Mouse (Mus musculus) heart, postnatal 14 days (tissue): Measurements from ENCODE around the gene B4galt1. TPM values are rescaled to one million over a fixed set of nuclear protein-coding genes. Genes with fewer than 3 reads are reported as not detected.

ENCODE experiments used
- DNase-seq, 2 experiments: peaks; one replicate each; pipeline ENCODE4 v3.0.0; 2021 to 2022
- intact Hi-C: fragments of 180-260 bp; cut with DNase I; formaldehyde crosslinking; loops from one replicate; pipeline ENCODE4 v1.15.1; 2025
- total RNA-seq, 2 experiments: library from RNA; stranded (reverse); gene quantifications; 2 replicates each; pipeline ENCODE4 v1.2.3; 2021

The B4galt1 gene
- total RNA-seq, 2 experiments from 2014 or later, result 65.7 to 70.3 TPM

DNA sequence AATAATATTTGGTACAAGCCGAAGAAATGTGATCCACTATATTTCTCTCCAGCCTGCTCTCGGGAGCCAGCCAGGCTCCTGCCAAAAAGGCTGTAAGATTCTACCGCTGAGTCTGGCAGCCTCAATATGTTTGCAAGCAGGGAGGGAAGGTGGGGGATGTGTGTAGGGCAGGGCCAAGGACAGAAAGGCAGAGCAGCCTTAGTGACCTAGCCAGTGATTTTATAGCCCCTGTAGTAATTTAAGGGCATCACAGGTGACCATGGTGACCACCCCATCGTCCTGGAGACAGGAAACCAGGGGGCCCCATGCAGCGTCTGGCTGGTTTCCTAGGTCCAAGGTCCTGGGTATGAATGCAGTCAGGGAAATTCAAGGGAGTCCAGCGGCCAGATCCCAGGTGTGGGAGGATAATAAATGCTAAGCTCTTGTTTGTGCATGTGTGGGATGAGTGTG is 20.4 kb upstream of the B4galt1 start:
- intact Hi-C loops, result no loop called here
- peak; percentile 50 to 72 for DNase-seq

DNA sequence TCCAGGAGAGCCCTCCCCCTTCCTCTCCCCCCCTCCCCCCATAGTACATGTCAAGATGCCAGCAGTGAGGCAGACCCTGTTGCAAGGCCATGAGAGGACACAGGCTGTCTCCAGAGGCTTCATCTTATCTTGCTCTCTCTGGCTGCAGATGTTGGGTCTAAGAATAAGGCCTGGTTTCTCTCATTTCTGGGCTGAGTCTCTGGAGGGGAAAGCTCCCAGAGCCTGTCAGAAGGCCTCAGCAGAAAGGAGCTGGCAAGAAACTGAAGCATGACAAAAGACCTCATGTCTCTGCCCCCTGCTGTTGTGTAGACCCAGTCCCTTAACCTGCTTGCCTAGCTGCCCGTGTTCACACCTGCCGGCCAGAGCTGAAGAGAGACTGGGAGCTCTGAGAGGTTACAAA is 19.5 kb upstream of the B4galt1 start:
- DNase-seq, result peak; percentile 45 to 55
- intact Hi-C loops, result no loop called here

- intact Hi-C loops, result no loop called here
- no peak for DNase-seq
Measured at GRCm38 (mm10) chr4:40872129-40872528, 18.3 kb upstream of the B4galt1 start.

DNA sequence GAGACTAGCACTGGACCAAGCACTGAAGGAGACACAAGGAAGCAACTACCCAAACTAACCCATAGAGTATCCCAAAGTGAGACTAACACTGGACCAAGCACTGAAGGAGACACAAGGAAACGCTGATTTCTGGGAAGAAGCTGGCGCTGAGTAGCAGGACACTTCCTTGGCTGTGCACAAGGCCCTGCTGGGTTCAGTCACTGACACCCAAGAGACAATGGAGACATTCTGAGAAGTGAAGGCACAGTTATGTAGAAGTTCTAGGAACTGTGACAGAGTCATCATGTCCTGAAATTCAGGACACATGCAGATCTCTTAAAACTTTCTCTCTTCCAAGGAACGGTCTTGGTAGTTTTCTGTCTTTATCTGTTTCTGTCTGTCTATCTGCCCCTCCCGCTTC is 16.4 kb upstream of the B4galt1 start:
- no peak for DNase-seq
- intact Hi-C loops, result no loop called here

GRCm38 (mm10) chr4:40868554-40869232 is 14.9 kb upstream of the B4galt1 start:
- peak; percentile 82 to 89 for DNase-seq

DNA sequence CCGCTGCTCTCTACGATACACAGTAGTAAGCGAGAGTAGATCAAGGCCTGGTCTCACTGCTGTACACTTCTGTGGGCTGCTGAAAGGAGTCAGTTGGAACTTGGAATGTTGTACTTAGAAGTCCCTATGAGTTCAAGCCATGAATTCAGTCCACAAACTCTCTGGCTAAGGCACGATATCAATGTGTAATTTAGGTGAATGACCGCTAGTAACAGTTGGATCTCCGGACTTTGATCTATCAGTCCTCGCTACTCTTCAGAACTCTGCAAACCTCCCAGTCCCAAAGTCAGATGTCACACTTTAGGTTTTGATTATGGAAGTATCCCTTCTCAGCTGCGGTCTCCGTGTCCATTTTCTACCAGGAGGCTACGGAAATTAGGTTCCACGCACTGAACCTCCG is 10.6 kb upstream of the B4galt1 start:
- intact Hi-C loops, result no loop called here
- DNase-seq, result no peak

More at GRCm38 (mm10) chr4:40868554-40869232, 14.9 kb upstream of the B4galt1 start:
- intact Hi-C loops, result no loop called here

GRCm38 (mm10) chr4:40863340-40863739 is 9.5 kb upstream of the B4galt1 start:
- no peak for DNase-seq
- intact Hi-C loops, result no loop called here

- no peak for DNase-seq
- intact Hi-C loops, result no loop called here
Measured at GRCm38 (mm10) chr4:40861131-40861530, 7.3 kb upstream of the B4galt1 start.

- no peak for DNase-seq
- intact Hi-C loops, result loop anchor here (2.0 kb wide), 1 partner anchor 43 kb away; no protein-coding TSS in a partner anchor
Measured at GRCm38 (mm10) chr4:40857824-40858346, 4.1 kb upstream of the B4galt1 start.

- DNase-seq, result no peak
- intact Hi-C loops, result loop anchor here (2.0 kb wide), 1 partner anchor 44 kb away; no protein-coding TSS in a partner anchor
Measured at GRCm38 (mm10) chr4:40856571-40856970, 2.8 kb upstream of the B4galt1 start.

DNA sequence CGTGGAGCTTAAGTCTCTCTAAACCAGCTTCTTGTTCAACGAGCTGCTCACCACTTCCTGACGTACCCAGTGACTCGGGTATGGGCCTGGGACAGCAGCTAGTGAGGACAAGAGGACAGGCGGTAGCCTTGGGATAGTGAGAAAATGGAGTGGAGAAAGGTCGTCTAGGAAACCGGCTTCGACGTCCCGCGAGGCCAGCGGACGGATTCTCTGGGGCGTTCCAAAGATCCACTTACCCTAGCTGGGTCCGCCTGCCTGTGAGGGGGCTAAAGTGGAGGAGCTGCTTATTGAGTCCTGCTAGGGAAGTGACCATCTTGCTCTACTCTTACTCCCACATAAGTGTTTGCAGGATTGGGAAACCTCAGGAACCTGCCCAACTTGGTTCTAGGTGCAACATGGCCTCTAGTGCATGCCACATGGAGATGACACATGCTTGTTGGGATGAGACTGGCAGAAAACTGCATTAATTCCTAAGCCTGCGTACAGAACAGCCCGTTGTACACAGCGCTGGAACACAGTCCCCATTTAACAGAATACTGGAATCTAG is 655 bp upstream of the B4galt1 start:
- intact Hi-C loops, result loop anchor here (5.0 kb wide), 1 partner anchor 37 kb away; no protein-coding TSS in a partner anchor

GRCm38 (mm10) chr4:40852861-40853564 is 792 bp downstream of the B4galt1 start:
- DNase-seq, result peak; percentile 35 to 36
- intact Hi-C loops, result loop anchor here (2.0 to 5.0 kb wide), 2 partner anchors 36 to 78 kb away; no protein-coding TSS in a partner anchor

More for the DNA sequence above, 655 bp upstream of the B4galt1 start:
- DNase-seq, result no peak

DNA sequence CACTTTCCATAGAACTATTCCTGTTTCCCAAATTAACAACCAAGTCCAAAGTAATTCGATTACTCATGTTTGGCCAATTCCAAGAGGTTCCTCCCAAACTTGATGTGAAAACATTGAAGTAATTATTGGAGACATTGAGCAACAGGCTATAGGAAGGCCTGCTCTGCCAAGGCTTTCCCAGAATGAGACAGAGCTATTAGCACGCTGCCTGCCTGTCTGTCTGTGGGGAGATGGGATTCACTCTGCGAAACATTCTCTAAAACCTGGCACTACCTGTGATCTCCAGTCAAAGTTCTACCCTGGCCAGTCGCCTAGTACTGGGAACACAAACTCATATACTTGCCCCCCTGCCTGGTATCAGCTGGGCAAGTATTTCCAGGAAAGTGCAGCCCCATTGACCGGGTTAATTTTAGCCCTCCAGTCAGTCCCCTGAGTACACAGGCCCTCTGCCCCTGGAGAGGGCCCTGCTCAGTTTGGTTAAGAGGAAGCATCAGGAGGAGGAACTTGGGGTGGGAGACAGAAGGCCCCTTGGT is 1.5 kb downstream of the B4galt1 start:
- DNase-seq, result peak; percentile 62 to 65
- intact Hi-C loops, result loop anchor here (2.0 to 5.0 kb wide), 2 partner anchors 35 to 78 kb away; no protein-coding TSS in a partner anchor

GRCm38 (mm10) chr4:40851763-40852248 is 2.0 kb downstream of the B4galt1 start:
- DNase-seq, result no peak
- intact Hi-C loops, result loop anchor here (2.0 to 5.0 kb wide), 2 partner anchors 35 to 77 kb away; no protein-coding TSS in a partner anchor

DNA sequence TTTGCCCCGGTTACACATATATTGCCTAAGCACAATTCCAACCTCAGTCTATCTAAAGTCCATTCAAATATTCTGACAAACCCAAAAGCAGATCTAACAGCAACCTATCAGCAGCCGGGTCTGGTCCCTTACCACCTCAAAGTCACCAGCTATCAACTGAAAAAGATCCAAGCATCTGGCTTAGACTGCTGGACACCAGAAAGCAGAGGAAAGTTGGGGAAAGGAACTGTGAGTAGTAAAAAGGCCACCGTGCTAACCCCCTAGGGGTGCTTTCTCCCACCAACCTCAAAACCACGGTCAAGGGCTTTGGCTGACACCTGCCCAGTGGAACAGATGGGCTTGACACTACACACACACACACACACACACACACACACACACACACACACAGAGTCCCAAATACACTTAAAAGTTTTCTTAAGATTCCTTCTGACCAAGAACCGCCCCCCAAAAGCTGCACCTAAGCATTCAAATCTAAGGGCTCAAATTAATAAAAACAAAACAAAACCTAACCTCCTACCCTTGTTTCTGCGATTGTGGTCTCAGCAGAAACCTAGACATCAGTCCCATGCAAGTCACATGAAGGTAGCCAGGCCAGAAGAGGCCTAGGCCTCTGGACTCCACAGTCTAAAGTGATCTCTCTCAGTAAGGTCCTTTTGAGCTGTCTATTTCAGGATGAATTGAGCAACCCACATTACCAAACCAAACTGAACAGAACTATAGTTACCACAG is 2.6 kb downstream of the B4galt1 start:
- no peak for DNase-seq
- intact Hi-C loops, result loop anchor here (5.0 kb wide), 1 partner anchor 34 kb away; no protein-coding TSS in a partner anchor

DNA sequence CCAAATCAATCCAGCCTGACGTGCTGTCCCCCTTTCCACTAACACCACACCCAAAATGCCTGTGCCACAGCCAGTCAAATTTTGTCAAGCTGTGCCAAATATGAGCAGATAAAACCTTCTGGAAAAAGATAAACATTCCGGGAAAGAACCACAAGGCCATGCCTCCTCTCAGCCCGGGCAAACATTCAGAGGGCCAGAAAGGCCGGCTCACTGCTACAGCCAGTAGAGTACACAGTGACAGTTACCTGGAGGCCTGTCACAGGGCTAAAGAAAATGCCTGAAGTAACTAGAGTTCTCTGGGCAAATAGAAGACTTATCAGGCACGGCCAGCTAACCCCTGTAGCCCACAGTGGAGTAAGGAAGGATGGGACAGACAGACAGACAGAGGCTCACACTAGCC is 3.2 kb downstream of the B4galt1 start:
- DNase-seq, result peak; percentile 43 to 60
- intact Hi-C loops, result loop anchor here (5.0 kb wide), 1 partner anchor 33 kb away; no protein-coding TSS in a partner anchor

GRCm38 (mm10) chr4:40849518-40849917 is 4.3 kb downstream of the B4galt1 start:
- intact Hi-C loops, result no loop called here
- no peak for DNase-seq

DNA sequence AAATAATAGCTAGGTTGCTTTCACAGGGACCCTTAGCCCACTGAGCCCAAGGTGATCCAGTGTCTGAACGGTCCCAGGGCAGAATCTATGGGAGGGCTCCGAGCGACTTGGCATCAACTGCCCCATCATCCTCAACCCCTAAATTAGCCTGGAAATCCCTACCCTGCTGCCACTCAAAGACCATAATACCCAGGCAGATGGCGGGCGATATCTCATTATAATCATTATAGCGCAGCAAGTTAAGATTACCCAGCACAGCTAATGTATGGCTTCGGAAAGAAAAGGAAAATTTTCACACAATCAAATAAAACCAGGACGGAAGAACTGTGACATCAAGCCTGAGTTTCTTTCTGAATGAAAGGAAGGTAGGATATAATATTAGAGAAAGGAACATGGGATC is 5.6 kb downstream of the B4galt1 start:
- intact Hi-C loops, result no loop called here
- no peak for DNase-seq

DNA sequence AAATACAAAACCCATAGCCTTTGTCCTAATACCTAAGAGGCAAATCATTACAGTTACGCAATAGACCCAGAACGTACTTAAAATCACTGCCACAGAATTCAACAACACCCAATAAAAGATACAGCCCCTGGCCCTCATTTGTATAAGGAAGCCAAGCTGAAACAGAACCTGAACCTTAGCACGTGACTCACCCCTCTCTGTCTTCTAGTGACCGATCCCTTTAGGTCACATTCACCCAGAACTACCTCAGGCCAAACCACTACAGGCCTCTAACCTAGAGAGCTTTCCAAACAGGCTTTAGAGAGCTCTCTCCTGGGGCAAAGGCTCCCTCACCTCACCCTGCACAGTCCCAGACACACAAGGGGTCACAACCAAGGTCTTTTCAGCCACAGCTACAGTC is 6.6 kb downstream of the B4galt1 start:
- DNase-seq, result no peak
- intact Hi-C loops, result no loop called here
